Mouse (Mus musculus): ENCODE measurements around the gene Zfp62. TPM values are rescaled to one million over a fixed set of nuclear protein-coding genes. Genes with fewer than 3 reads are reported as not detected.

Gene Zfp62
- polyA plus RNA-seq, 1 experiment from 2014 or later = 45.1 TPM

DNA sequence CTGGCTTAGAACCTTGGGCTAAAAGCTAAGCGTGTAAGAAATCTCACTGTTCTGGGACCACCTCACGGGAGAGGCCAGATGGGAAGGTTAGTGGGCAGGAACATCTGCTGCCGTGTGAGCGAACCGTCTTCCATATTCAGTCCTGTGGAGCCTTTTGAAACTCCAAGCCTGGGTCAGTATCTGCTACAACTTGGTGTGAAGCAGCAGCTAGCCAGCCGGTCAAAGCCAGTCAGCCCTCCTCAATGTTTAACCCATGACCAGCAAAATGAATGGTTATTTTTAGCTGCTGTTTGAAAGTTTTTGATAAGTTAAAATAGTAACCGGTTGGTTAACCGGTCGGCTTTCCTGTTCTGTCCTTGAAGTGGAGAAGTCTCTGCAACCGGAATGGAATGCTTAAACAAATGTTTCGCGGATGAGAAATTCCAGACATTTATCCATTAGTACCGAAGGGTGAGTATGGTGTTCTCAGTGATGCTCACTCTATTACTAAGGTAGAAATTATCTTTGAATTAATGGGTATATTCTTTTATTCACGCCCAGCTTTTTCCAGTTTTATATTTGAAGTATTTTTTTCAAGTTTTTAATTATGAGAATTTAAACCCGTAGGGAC, 65.0 kb downstream of the Zfp62 start:
- Histone ChIP-seq H3K27ac (no peak overlapping the region), H3K9ac (no peak overlapping the region), H3K36me3 (replicated peaks) (no peaks in the 10 kb centered on the region), H3K27me3 (replicated peaks) (no peaks in the 10 kb centered on the region), H3K4me1 (no peaks in the 10 kb centered on the region), H3K9me3 (no peaks in the 10 kb centered on the region), H3K4me3 (no peak overlapping the region), H3K4me2 (no peak overlapping the region)
- ATAC-seq (replicated peaks) = no peak
- WGBS = 82% methylated on average over 15 of the region's 15 CpGs

Other genes starting within 250 kb of the Zfp62 start
- gene Olfr56, start 224.4 kb upstream of the Zfp62 start, polyA plus RNA-seq (2015; fragmentation: Nextera tagmentation; extraction: Ambion mirVana) = not detected in 2 replicates
- 0.33 and 0.37 TPM in 2 replicates for gene 9930111J21Rik1, start 223.9 kb upstream of the Zfp62 start, polyA plus RNA-seq (2015; fragmentation: Nextera tagmentation; extraction: Ambion mirVana)
- not detected in 2 replicates for gene Gm12185, start 211.1 kb upstream of the Zfp62 start, polyA plus RNA-seq (2015; fragmentation: Nextera tagmentation; extraction: Ambion mirVana)
- gene Tgtp1, start 209.1 kb upstream of the Zfp62 start, polyA plus RNA-seq (2015; fragmentation: Nextera tagmentation; extraction: Ambion mirVana) = not detected in 2 replicates
- gene 9930111J21Rik2, start 152.1 kb upstream of the Zfp62 start, polyA plus RNA-seq (2015; fragmentation: Nextera tagmentation; extraction: Ambion mirVana) = 0.37 and 0.38 TPM in 2 replicates
- 0.68 TPM in 1 of 2 replicates, not detected in the other for gene Tgtp2, start 139.1 kb upstream of the Zfp62 start, polyA plus RNA-seq (2015; fragmentation: Nextera tagmentation; extraction: Ambion mirVana)
- 0.35 and 0.56 TPM in 2 replicates for gene Ifi47, start 126.7 kb upstream of the Zfp62 start, polyA plus RNA-seq (2015; fragmentation: Nextera tagmentation; extraction: Ambion mirVana)
- gene Olfr1396, start 88.4 kb upstream of the Zfp62 start, polyA plus RNA-seq (2015; fragmentation: Nextera tagmentation; extraction: Ambion mirVana) = 0.11 TPM in 1 of 2 replicates, not detected in the other
- not detected in 2 replicates for gene Olfr1395, start 61.0 kb upstream of the Zfp62 start, polyA plus RNA-seq (2015; fragmentation: Nextera tagmentation; extraction: Ambion mirVana)
- not detected in 2 replicates for gene Olfr1394, start 48.9 kb upstream of the Zfp62 start, polyA plus RNA-seq (2015; fragmentation: Nextera tagmentation; extraction: Ambion mirVana)
- gene Btnl9, start 16.1 kb upstream of the Zfp62 start, polyA plus RNA-seq (2015; fragmentation: Nextera tagmentation; extraction: Ambion mirVana) = 0.09 and 0.15 TPM in 2 replicates
- gene Mgat1, start 40.9 kb downstream of the Zfp62 start, polyA plus RNA-seq (2015; fragmentation: Nextera tagmentation; extraction: Ambion mirVana) = 35.3 and 35.4 TPM in 2 replicates
- gene Olfr1393, start 75.0 kb downstream of the Zfp62 start, polyA plus RNA-seq (2015; fragmentation: Nextera tagmentation; extraction: Ambion mirVana) = 0.05 TPM in 1 of 2 replicates, not detected in the other
- gene Olfr1392, start 82.0 kb downstream of the Zfp62 start, polyA plus RNA-seq (2015; fragmentation: Nextera tagmentation; extraction: Ambion mirVana) = 0.04 and 0.05 TPM in 2 replicates
- not detected in 2 replicates for gene Olfr10, start 101.4 kb downstream of the Zfp62 start, polyA plus RNA-seq (2015; fragmentation: Nextera tagmentation; extraction: Ambion mirVana)
- gene Olfr1391, start 119.5 kb downstream of the Zfp62 start, polyA plus RNA-seq (2015; fragmentation: Nextera tagmentation; extraction: Ambion mirVana) = not detected in 2 replicates
- not detected in 2 replicates for gene Olfr1390, start 131.9 kb downstream of the Zfp62 start, polyA plus RNA-seq (2015; fragmentation: Nextera tagmentation; extraction: Ambion mirVana)
- gene Olfr1389, start 219.8 kb downstream of the Zfp62 start, polyA plus RNA-seq (2015; fragmentation: Nextera tagmentation; extraction: Ambion mirVana) = not detected in 2 replicates
- 0.05 TPM in 1 of 2 replicates, not detected in the other for gene Olfr1388, start 233.3 kb downstream of the Zfp62 start, polyA plus RNA-seq (2015; fragmentation: Nextera tagmentation; extraction: Ambion mirVana)